Comparison of ENCODE assay signal across 13 mouse cellular contexts in the genomic region with DNA sequence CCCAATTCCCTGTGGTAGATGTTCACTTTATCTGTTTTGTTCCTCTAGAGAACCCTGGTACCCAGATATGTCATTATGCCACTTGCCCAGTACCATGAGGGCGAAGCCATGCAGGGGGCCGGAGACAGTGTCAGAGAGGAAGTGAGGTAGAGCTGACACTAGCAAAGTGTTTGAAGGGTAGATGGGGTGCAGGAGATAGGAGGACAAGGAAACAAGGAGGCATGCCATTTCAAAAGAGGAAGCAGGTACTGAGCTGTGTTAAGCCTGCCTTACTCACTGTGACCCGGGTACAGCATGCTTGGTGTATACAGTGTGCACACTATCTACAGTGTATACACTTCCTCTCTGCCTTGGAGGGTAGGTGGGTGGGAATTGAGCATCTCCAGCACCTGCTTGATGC. TPM values are rescaled to one million over a fixed set of nuclear protein-coding genes. Genes with fewer than 3 reads are reported as not detected.
A peak's percentile ranks its signal among the peaks of the same experiment; 100 is the strongest.
DNase-seq lines count a peak whose midpoint lies in the region; ATAC-seq and TF ChIP-seq lines count a peak whose summit lies in the region.
"Had no signal": no experiment of that assay in that cellular context is flagged by ENCODE, and none has a peak within 500 bp of the region (broad histone marks: within the 10 kb centered on the region; RNA-seq: fewer than 3 reads in every experiment).

No protein-coding gene starts in this region.

- 31% methylated on average over 3 of the region's 3 CpGs for WGBS in thymus, adult 2 months

- no peak overlapping the region for H3K27ac ChIP-seq in thymus, adult 2 months (ENCODE audit: control insufficient read depth, insufficient read depth, low read length)
- H3K27ac ChIP-seq: forebrain, embryonic 13.5 days; heart, embryonic 15.5 days; kidney, postnatal 0 days had no signal

- peak; percentile 83 for ATAC-seq in megakaryocyte, adult 5-6 weeks (ENCODE audit: poor library complexity, severe bottlenecking)
- ATAC-seq: forebrain, embryonic 13.5 days had no signal

- no peak overlapping the region for H3K4me3 ChIP-seq in thymus, adult 2 months (ENCODE audit: control insufficient read depth, insufficient read depth, low read length)
- H3K4me3 ChIP-seq: forebrain, embryonic 13.5 days; heart, embryonic 15.5 days had no signal

- TF ChIP-seq CTCF in thymus, adult 2 months (IDR thresholded peaks at IDR 0.05; ENCODE audit: borderline replicate concordance, control insufficient read depth, extremely low read depth, insufficient read depth, low read length, poor library complexity) = no peak

- TF ChIP-seq POLR2A in thymus, adult 2 months (IDR thresholded peaks at IDR 0.05; ENCODE audit: control insufficient read depth, extremely low read depth, insufficient read depth, low read length, poor library complexity) = no peak

- no peaks in the 10 kb centered on the region for H3K4me1 ChIP-seq in thymus, adult 2 months (replicated peaks; ENCODE audit: control insufficient read depth, insufficient read depth, low read length)
- H3K4me1 ChIP-seq: forebrain, embryonic 13.5 days; heart, embryonic 15.5 days had no signal

- H3K36me3 ChIP-seq in thymus, adult 2 months (ENCODE audit: control insufficient read depth, insufficient read depth, low read length) = no peaks in the 10 kb centered on the region
- H3K36me3 ChIP-seq: heart, embryonic 15.5 days had no signal

- peak; percentile 8 for DNase-seq in thymus, postnatal 14 days
- DNase-seq in thymus, adult 2 months = no peak
- DNase-seq in T-cell, adult 2 months (ENCODE audit: low spot score) = peak; percentile 6
- DNase-seq in right cerebral cortex, postnatal 10 days (ENCODE audit: low spot score in 2 of 2) = no peak
- no peak for DNase-seq in embryo, embryonic 9.5 days (ENCODE audit: extremely low spot score)
- DNase-seq in right cerebral cortex, adult 2 months (ENCODE audit: low spot score in 2 of 2) = no peak
- DNase-seq: adrenal gland, postnatal 14 days; cerebellum, adult 9-10 months; thymus, adult 18-20 months had no signal

- no peaks in the 10 kb centered on the region for H3K27me3 ChIP-seq in thymus, adult 2 months (ENCODE audit: control insufficient read depth, insufficient read depth, low read length)
- H3K27me3 ChIP-seq: forebrain, embryonic 13.5 days; heart, embryonic 15.5 days had no signal

RNA-seq across cellular contexts. Expression of gene Atf3, which starts 32.1 kb away (rescaled TPM):
- polyA plus RNA-seq in thymus, adult 2 months (2012; rRNA removed) = 3.2 and 4.2 TPM in 2 replicates
- 15.5 and 38.2 TPM in 2 replicates for total RNA-seq in megakaryocyte, adult 5-6 weeks (2015)
- 19.3 and 57.2 TPM in 2 replicates for total RNA-seq in megakaryocyte, adult 5-6 weeks (2017)

Comparison
In these comparisons a context has a peak if more than half of its experiments do, and no peak if none do; other contexts are left out.
1. DNase-seq: peak in thymus, postnatal 14 days (single experiment) and T-cell, adult 2 months (single experiment); none in thymus, adult 2 months (single experiment), right cerebral cortex, postnatal 10 days (0 of 2), embryo, embryonic 9.5 days (single experiment) and right cerebral cortex, adult 2 months (0 of 2).